Mouse (Mus musculus) kidney, postnatal 10 days (tissue): ENCODE measurements around the gene BC061212.
"Not testable (repeated sequence)": the region's sequence is repeated elsewhere in the genome, so short reads cannot be mapped to it uniquely, and the experiment has no call there.

Experiments
- DNase-seq: peaks from one replicate; pipeline ENCODE4 v3.0.0; 2021; ENCODE audit warnings: mixed read lengths

The BC061212 gene

DNA sequence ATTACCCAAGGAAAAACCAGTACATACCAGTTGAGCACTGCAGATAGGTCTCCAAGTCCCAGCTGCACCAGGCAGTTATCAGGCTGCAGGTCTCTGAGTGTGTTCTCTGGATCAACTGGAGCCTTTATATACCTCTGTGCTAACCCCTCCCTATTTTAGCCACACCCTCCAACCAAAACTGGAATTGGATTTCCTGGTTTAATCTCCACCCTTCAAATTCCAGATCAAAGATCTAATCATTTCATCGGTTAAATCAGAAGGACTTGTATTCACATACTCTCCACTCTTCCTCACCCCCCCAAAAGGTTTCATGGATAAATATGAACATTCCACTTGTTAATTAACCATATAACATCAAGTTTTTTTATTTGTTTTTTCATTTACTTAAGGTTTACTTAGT, at the start of gene BC061212:
TSS of gene BC061212 (minus strand) at position 101 of the 400 bp plus-strand sequence.
- DNase-seq: not testable (repeated sequence)

DNA sequence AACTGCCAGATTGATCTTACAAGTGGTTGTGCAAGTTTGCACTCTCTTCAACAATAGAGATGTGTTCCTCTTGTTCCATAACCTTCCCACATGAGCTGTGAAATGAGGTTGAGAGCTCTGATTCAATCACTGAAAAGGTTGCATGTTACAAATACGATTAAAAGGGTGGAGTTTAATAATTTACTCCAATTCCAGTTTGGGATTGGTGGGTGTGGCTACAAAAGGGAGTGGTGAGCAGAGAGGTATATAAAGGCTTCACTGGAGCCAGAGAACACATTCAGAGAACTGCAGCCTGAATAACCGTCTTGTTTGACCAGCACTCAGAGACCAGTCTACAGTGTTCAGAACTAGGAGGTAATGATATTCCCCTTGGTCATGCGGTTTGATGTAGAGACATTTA, 5.7 kb upstream of the BC061212 start, which contains the start of gene Gm6351:
TSS of gene Gm6351 (plus strand) at position 301 of the 400 bp plus-strand sequence.
- DNase-seq: not testable (repeated sequence)
